Mouse (Mus musculus): ENCODE measurements around the gene Minos1. TPM values are rescaled to one million over a fixed set of nuclear protein-coding genes. Genes with fewer than 3 reads are reported as not detected.
A peak's percentile ranks its signal among the peaks of the same experiment; 100 is the strongest.

Gene Minos1
- polyA plus RNA-seq, 1 experiment from 2014 or later, result 407 TPM

- no peak overlapping the region for H3K9ac ChIP-seq
- ATAC-seq (ENCODE audit: low FRiP score), result no peak
- H3K4me1 ChIP-seq, result no peaks in the 10 kb centered on the region
- H3K27ac ChIP-seq, result no peak overlapping the region
- 90% methylated on average over 2 of the region's 2 CpGs for WGBS
- no peaks in the 10 kb centered on the region for H3K36me3 ChIP-seq
- no peaks in the 10 kb centered on the region for H3K9me3 ChIP-seq (replicated peaks)
- no peak overlapping the region for H3K4me3 ChIP-seq
- H3K27me3 ChIP-seq, result no peaks in the 10 kb centered on the region
- H3K4me2 ChIP-seq (replicated peaks), result no peak overlapping the region
Observed at GRCm38 (mm10) chr4:139136011-139136410, 5.1 kb upstream of the Minos1 start.

GRCm38 (mm10) chr4:139133109-139133508 lies 2.2 kb upstream of the Minos1 start:
- Histone ChIP-seq H3K9me3 (replicated peaks) (no peaks in the 10 kb centered on the region), H3K9ac (no peak overlapping the region), H3K4me2 (replicated peaks) (no peak overlapping the region), H3K4me1 (peaks cover 17% of the 10 kb centered on the region), H3K27me3 (no peaks in the 10 kb centered on the region), H3K4me3 (no peak overlapping the region), H3K27ac (no peak overlapping the region), H3K36me3 (no peaks in the 10 kb centered on the region)
- 82% methylated on average over 5 of the region's 5 CpGs for WGBS
- no peak for ATAC-seq (ENCODE audit: low FRiP score)

- WGBS, result 88% methylated on average over 14 of the region's 14 CpGs
Observed at GRCm38 (mm10) chr4:139131858-139132672, 1.2 kb upstream of the Minos1 start.

GRCm38 (mm10) chr4:139129806-139130700 lies 860 bp downstream of the Minos1 start:
- ATAC-seq (ENCODE audit: low FRiP score), result peak; percentile 20
- Histone ChIP-seq H3K4me2 (replicated peaks) (peak overlapping the region; percentile 95), H3K9ac (peak overlapping the region; percentile 94), H3K9me3 (replicated peaks) (no peaks in the 10 kb centered on the region), H3K4me3 (peak overlapping the region; percentile 97), H3K4me1 (peaks cover 17% of the 10 kb centered on the region), H3K27me3 (no peaks in the 10 kb centered on the region), H3K27ac (peak overlapping the region; percentile 91), H3K36me3 (peaks cover 6% of the 10 kb centered on the region; the same call in 1 of the 2 replicates)
- 2% methylated on average over 57 of the region's 57 CpGs for WGBS

More at GRCm38 (mm10) chr4:139131858-139132672, 1.2 kb upstream of the Minos1 start:
- Histone ChIP-seq H3K4me1 (peaks cover 17% of the 10 kb centered on the region), H3K36me3 (no peaks in the 10 kb centered on the region), H3K9ac (no peak overlapping the region), H3K4me3 (no peak overlapping the region; the same call in 1 of the 2 replicates), H3K27ac (no peak overlapping the region), H3K9me3 (replicated peaks) (no peaks in the 10 kb centered on the region), H3K4me2 (replicated peaks) (peak overlapping the region; percentile 95), H3K27me3 (no peaks in the 10 kb centered on the region)
- no peak for ATAC-seq (ENCODE audit: low FRiP score)

- ATAC-seq (ENCODE audit: low FRiP score), result no peak
- 96% methylated on average over 3 of the region's 3 CpGs for WGBS
- Histone ChIP-seq H3K36me3 (peaks cover 6% of the 10 kb centered on the region; the same call in 1 of the 2 replicates), H3K9ac (no peak overlapping the region), H3K27me3 (no peaks in the 10 kb centered on the region), H3K4me1 (peaks cover 17% of the 10 kb centered on the region), H3K4me3 (no peak overlapping the region), H3K27ac (no peak overlapping the region), H3K4me2 (replicated peaks) (no peak overlapping the region), H3K9me3 (replicated peaks) (no peaks in the 10 kb centered on the region)
Observed at GRCm38 (mm10) chr4:139126475-139126874, 4.4 kb downstream of the Minos1 start.

- no peak for ATAC-seq (ENCODE audit: low FRiP score)
Observed at GRCm38 (mm10) chr4:139124940-139125339, 6.0 kb downstream of the Minos1 start.

GRCm38 (mm10) chr4:139122557-139122956 lies 8.4 kb downstream of the Minos1 start:
- no peaks in the 10 kb centered on the region for H3K9me3 ChIP-seq (replicated peaks)
- no peak overlapping the region for H3K4me3 ChIP-seq
- peaks cover 6% of the 10 kb centered on the region; the same call in 1 of the 2 replicates for H3K36me3 ChIP-seq
- no peak overlapping the region for H3K9ac ChIP-seq
- H3K27ac ChIP-seq, result no peak overlapping the region
- no peaks in the 10 kb centered on the region for H3K4me1 ChIP-seq
- H3K27me3 ChIP-seq, result no peaks in the 10 kb centered on the region
- ATAC-seq (ENCODE audit: low FRiP score), result no peak
- no peak overlapping the region for H3K4me2 ChIP-seq (replicated peaks)
- WGBS, result 94% methylated on average over 4 of the region's 4 CpGs

More at GRCm38 (mm10) chr4:139124940-139125339, 6.0 kb downstream of the Minos1 start:
- Histone ChIP-seq H3K9ac (no peak overlapping the region), H3K27ac (no peak overlapping the region), H3K9me3 (replicated peaks) (no peaks in the 10 kb centered on the region), H3K4me3 (no peak overlapping the region), H3K27me3 (no peaks in the 10 kb centered on the region), H3K4me2 (replicated peaks) (no peak overlapping the region), H3K4me1 (peaks cover 17% of the 10 kb centered on the region), H3K36me3 (peaks cover 6% of the 10 kb centered on the region; the same call in 1 of the 2 replicates)
- 96% methylated on average over 6 of the region's 6 CpGs for WGBS

- H3K27me3 ChIP-seq, result no peaks in the 10 kb centered on the region
- H3K4me2 ChIP-seq (replicated peaks), result no peak overlapping the region
- H3K36me3 ChIP-seq, result no peaks in the 10 kb centered on the region
- no peak overlapping the region for H3K4me3 ChIP-seq
- H3K4me1 ChIP-seq, result no peaks in the 10 kb centered on the region
- 79% methylated on average over 7 of the region's 7 CpGs for WGBS
- H3K9me3 ChIP-seq (replicated peaks), result no peaks in the 10 kb centered on the region
- no peak for ATAC-seq (ENCODE audit: low FRiP score)
- H3K27ac ChIP-seq, result no peak overlapping the region
- no peak overlapping the region for H3K9ac ChIP-seq
Observed at GRCm38 (mm10) chr4:139120998-139121397, 9.9 kb downstream of the Minos1 start.

GRCm38 (mm10) chr4:139120281-139120814 lies 10.6 kb downstream of the Minos1 start:
- Histone ChIP-seq H3K27ac (no peak overlapping the region), H3K27me3 (no peaks in the 10 kb centered on the region), H3K4me3 (no peak overlapping the region), H3K4me1 (no peaks in the 10 kb centered on the region), H3K9me3 (replicated peaks) (no peaks in the 10 kb centered on the region), H3K9ac (no peak overlapping the region), H3K36me3 (no peaks in the 10 kb centered on the region), H3K4me2 (replicated peaks) (no peak overlapping the region)
- 86% methylated on average over 4 of the region's 4 CpGs for WGBS
- no peak for ATAC-seq (ENCODE audit: low FRiP score)

- WGBS, result 92% methylated on average over 3 of the region's 3 CpGs
- no peak overlapping the region for H3K9ac ChIP-seq
- no peak for ATAC-seq (ENCODE audit: low FRiP score)
- no peak overlapping the region for H3K4me3 ChIP-seq
- H3K9me3 ChIP-seq (replicated peaks), result no peaks in the 10 kb centered on the region
- no peak overlapping the region for H3K4me2 ChIP-seq (replicated peaks)
- H3K36me3 ChIP-seq, result no peaks in the 10 kb centered on the region
- H3K27ac ChIP-seq, result no peak overlapping the region
- H3K4me1 ChIP-seq, result peaks cover 2% of the 10 kb centered on the region
- H3K27me3 ChIP-seq, result no peaks in the 10 kb centered on the region
Observed at GRCm38 (mm10) chr4:139116356-139117063, 14.4 kb downstream of the Minos1 start.

- H3K27ac ChIP-seq, result no peak overlapping the region
- no peaks in the 10 kb centered on the region for H3K9me3 ChIP-seq (replicated peaks)
- ATAC-seq (ENCODE audit: low FRiP score), result no peak
- no peak overlapping the region for H3K9ac ChIP-seq
- WGBS, result 85% methylated on average over 5 of the region's 5 CpGs
- H3K27me3 ChIP-seq, result no peaks in the 10 kb centered on the region
- H3K4me2 ChIP-seq (replicated peaks), result no peak overlapping the region
- H3K36me3 ChIP-seq, result no peaks in the 10 kb centered on the region
- H3K4me3 ChIP-seq, result no peak overlapping the region
- peaks cover 9% of the 10 kb centered on the region for H3K4me1 ChIP-seq
Observed at GRCm38 (mm10) chr4:139115721-139116120, 15.2 kb downstream of the Minos1 start.

Measured in hindbrain, embryonic 12.5 days (tissue).